Mouse (Mus musculus): ENCODE measurements at regions not wholly inside any gene's neighbourhood (a gene's known extent, or its start where the extent isn't known, plus 50 kb on each side); places are given as distances from the start of the nearest gene placed in this dataset.
"Not testable (repeated sequence)": the region's sequence is repeated elsewhere in the genome, so short reads cannot be mapped to it uniquely, and the experiment has no call there.

DNA sequence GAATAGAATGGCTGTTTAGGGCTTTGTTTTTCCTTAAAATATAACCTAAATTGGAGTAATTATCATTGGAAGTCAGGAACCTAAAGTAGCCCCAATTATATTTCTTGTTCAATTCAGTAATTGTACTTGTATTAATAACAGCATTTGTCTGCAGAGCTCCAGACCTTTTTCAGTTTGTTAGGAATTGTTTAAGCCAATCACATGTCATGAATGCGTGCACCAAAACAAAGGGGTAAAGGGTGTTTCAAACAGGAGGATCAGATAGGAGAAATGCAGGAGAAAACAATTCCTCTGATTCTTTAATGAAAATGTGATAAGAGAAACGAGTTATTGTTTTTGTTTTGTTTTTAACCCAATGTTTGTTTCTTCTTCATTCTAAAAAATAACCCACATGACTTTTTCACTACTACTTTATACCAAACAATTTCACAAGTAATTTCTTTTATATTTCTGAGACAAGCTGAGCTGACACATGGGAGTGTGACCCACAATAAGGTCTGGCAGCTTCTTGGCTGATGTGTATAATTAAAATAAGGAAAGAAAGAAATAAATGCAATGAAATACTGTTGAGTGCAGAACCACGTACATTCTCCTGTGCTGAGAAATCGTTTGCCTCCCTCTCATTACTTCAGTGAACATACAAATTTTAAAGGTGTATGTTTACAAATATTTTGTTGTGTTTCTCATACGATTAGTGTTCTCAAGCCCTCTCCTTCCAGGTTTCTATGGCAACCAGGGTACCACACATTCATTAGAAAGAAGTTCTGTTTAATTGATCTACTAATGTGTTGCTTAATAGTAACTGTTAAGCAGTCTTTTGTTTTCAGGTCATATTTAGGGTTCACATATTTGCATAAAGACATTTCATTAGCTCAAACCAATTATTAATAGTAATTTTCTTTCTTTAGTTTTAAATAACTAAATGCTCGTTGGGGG is 397.7 kb downstream of the Isl1 start:
- DNase-seq (ENCODE audit: low spot score), result no peak

DNA sequence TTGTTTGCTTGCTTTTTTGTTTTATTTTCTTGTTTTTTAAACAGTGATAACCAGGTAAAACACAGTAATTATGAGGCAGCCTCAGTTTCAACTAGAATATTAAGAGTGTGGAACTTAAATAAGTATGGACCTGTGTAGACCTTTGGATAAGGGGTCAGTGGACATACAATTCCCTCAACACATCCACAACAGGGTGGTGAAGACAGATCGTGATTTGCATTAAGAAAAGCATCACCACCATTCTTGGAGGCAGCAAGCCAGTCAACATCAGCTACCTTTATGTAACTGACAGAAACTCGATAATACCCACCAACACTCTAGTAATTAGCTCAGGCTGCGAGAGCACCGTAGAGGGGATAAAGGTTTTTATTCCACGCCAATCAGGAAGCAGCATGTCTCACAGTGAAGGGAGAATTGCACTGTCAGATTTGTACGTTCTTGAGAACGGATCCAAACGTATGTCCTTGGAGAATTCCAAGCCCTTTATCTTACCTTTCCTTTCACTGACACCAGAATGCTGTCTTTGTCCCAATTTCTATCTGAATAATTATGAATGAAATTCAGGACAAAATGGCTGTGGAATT is 398.5 kb downstream of the Isl1 start:
- no peak for DNase-seq (ENCODE audit: low spot score)

DNA sequence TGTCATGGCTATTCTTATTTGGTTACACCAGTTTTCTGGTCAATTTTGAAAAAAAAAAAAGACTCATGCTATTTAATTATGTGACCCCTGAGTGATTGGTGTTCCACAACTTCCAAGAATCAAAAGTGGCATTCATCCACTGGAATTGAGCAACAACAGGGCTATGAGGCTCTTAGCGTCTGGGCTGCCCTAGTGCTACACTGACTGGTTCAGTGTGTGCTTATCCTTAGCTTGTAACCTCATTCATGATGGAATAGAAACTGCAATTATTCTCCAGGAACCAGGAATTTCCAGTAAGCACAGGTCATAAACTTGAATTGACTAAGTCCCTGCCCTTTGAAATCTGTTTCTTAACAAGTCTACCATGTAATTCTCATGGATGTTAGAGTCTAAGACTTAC is 428.9 kb downstream of the Isl1 start:
- no peak for DNase-seq (ENCODE audit: low spot score)

DNA sequence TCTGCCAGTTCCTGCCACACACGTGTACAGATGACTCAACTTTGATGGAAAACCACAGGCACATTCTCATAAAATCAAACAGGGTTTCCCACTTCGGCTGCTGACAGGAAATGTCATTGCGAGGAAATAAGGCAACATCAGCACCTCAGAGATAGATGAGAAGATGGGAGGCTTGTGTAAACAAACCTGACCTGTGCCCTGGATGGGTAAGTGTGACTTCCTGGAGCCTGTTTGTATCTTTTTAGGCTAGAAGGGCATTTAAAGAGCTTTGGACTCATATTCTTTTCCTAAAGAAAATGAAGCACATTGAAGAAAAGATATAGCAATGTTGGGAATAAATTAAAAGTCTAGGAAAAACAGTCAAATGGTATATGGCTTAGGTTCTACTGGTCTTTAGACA is 449.0 kb downstream of the Isl1 start:
- DNase-seq (ENCODE audit: low spot score), result no peak

DNA sequence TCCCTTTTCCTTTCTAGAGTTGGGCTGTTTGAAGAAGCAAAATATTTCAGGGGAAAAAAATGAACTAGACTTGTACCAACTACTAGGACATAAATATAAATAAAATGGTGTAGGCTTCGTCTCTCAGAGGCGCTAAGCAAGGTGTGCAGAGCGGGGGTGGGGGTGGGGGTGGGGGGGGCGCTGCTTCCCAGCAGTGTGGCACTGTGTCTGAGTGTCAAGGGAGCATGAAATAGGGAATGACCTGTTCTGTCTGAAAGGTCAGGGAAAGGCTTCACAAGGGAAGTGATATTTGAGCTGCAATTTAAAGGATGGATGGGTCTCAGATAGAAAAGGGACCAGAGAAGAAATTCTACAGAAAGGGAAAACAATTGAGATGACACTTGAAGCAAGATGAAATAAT is 452.9 kb downstream of the Isl1 start:
- no peak for DNase-seq (ENCODE audit: low spot score)

DNA sequence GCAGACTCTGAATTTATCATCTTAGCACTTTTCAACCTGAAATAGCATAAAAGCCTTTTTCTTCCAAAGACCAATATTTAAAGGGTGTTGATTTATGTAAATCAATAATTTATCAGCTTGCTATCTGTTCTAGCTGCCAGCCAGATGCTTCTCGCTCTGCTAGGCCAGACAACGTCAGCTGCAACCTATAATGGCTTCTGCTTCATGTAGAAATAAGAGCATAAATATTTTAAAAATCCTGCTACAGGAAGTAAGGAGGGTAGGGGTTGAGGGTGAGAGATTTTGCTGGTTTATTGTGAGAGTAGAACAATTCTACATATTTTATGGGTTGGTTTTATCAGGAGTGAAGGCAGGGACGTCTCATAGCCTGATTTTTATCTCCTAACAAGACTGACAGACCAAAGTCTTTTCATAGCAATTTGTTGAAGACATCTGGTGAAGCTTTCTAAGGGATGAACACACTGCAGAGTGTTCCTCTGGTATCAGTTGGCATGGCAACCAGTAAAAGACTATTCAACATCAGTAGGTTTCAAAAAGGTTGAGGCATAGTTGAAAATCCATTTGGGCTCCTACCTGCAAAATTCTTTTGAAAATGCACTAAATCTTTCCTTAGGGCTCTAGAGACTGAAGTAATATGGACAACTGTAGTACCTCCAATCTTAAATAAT is 456.7 kb downstream of the Isl1 start:
- peak; percentile 6 for DNase-seq (ENCODE audit: low spot score)

DNA sequence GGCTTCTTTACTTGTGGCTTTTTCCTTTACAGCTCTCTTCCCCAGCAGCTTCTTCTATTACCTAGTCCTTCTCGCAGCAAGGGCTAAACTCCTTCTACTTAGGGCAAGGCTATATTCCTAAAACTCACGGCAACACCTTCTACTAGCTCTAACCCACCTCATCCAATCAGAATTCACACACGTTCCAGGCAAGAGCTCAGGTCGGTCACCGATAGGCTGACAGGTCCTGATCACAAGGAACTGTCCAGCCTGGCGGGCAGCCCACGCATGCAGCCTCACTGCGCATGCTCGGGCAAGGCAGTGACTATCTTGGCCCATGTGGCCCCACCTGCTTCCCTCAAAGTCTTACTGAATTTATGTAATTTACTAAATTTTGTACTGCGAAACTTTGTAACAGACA is 466.4 kb downstream of the Isl1 start:
- DNase-seq (ENCODE audit: low spot score), result no peak

DNA sequence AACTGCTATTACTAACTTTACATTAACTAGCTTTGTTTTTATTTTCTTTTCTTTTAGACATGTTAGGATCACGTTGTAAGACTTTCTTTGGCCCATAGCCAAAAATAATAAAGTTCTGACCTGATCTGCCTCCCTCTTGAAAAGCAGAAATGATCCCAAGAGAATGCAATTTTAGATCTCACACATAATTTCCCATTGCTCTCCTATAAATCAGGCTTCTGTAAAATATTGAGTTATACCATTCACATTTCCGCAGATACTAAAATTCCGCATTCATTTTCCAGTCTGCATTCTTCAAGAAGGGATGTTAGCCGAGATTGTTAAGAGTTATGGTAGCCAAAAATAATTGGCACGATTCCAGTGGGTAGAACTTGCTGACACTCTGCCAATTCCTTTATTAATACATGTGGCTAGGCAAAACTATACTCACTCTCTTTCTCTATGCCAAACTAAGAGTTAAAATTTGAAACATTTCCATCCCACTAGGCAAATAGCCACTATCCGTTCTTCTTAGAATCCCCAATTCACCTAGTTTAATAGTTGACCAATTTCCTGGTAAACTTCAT is 473.2 kb downstream of the Isl1 start:
- DNase-seq (ENCODE audit: low spot score), result no peak

DNA sequence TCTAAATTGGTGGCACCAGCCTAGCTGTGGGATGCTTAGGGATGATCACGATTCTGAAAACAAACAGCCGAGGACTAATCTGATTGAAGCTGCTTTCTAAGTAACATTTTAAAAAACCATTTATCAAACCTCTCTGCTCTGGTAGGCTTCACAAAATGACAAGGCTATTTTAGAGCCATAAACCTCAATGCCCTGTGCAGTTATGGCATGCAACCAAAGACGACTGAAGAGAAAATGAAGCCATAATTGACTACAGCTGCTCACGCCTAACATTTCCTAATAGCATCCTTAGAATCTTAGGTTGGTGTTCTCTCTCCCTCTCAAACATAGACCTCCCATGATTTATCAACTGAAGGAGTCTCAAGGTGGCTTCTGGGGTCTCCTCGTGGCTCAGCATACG is 484.3 kb downstream of the Isl1 start:
- no peak for DNase-seq (ENCODE audit: low spot score)

DNA sequence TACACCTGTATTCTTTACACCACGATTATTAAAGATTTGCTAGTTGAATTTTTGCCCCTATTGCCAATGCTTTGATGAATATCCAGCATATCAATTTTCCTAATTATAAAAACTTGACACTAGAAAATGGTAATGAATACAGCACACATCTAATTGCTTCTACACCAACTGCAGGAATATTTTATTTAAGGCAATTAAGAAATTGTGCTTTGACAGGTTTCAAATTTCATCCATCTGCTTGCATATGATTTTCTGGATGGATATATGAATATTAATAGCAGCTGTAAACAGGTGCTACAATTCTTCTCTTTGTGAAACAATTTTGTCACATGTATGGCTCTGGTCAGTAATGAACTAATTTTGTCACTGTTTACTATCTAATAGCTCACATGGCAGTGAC is 487.0 kb downstream of the Isl1 start:
- DNase-seq (ENCODE audit: low spot score), result no peak

DNA sequence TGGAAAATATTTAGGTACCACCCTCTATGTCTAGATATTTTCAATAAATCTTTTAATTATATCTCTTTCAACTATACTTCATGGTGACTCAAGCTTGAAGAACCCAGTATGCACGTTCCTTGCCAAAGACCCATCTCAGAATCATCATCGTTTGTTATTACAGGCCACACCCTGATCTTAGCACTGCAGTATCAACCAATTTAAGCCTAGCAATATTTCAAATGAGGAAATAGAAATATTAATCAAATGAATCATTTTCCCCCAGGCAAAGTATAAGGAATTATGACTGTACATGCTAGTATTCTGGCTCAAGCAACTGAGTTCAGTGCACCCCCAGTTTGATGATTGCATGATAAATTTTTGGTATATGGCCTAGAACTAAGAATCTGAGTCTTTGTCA is 495.3 kb downstream of the Isl1 start:
- DNase-seq (ENCODE audit: low spot score), result no peak

DNA sequence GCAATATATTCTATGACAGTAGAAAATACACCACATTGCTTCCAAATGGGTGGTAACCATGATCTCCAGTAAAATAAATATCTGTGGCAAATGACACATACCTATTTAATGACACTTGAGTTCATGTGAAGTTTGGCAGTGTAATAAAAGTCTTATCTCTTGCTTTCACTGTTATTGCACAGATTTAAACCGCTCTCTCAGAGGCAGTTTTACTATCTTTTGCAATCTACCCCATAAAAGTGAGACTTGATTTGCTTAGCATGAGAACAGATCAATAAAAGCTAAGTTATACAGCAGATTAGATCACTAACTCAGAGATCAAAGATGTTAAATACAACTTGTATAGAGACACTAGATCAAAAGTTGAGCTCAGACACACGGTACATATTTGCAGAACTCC is 510.2 kb downstream of the Isl1 start:
- DNase-seq (ENCODE audit: low spot score), result no peak

DNA sequence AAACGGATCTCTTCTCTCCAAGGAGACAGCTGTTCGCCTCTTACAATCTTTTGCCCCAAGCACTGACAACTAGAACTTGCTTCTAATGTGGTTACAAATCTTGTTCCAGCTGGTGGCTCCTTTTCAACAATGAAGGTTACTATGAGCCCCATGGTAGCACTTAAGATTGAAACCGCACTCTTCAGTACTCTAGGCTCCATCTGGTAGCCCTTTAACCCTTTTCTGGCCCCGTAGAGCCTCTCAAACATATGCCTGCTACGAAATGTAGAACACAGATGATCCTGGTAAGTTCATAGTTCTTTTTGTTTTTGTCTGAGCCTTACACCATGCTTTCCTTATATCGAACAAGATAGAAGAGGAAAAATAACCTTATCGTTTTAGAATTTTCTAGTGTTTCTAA is 558.2 kb downstream of the Isl1 start:
- DNase-seq (ENCODE audit: low spot score), result no peak

DNA sequence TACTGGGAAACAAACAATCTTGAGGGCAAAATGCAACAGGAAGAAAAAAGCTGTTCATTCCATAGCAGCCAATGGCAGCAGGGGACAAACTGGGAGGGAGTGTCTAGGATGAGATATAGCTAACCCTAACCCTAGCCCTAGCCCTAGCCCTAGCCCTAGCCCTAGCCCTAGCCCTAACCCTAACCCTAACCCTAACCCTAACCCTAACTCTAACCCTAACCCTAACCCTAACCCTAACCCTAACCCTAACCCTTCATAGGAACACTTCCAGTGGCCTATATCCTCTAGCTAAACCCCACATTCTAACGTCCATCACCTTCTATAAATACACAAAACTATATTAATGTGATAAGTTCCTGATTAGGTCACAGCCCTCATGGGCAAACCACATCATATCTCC is 567.4 kb downstream of the Isl1 start:
- not testable (repeated sequence) for DNase-seq (ENCODE audit: low spot score)

DNA sequence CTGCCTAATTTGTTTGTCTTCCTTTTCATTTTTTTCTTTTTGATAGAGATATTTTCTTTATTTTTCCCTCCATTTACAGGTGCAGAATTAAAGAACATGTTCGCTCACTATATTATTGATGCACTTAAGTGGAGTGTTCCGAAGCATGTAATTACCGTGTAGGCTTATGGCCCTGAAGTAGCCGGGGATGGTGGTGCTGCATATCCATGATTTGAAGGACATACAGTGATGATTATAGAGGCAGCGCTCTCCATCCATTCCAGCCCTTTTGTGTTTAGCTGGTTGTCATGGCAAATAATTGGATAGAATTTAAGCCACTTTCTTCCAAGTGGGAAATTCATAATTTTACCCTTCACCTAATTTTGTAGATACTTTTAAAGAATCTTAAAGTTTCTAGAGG is 581.5 kb downstream of the Isl1 start:
- DNase-seq (ENCODE audit: low spot score), result no peak

DNA sequence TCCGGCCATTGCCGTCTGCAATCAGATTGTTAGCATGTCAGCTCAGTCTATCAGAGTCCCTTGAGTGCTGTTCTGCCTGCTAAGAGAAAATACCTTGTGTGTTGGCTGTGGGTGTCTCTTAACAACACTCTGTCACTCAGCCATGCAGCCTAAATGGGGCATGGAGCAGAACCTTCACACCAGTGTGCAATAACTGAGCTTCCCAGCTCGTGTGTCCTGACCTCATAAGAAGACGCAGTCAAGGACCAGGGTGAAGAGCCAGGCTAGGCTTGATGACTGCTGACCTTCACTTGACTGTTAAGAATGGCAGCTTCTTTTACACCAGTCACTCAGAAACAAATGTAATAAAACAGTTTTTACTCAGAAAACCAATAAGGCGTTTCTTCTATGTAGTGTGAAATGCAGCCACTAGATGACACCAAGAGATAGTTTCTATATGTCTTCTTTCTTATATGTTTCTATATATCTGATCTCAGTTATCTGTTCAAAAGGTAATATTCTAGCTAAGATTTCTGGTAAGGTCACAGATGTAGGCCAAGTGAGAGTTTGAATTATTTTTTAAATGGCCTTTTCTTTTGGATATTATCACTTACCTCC is 584.0 kb downstream of the Isl1 start:
- DNase-seq (ENCODE audit: low spot score), result no peak

DNA sequence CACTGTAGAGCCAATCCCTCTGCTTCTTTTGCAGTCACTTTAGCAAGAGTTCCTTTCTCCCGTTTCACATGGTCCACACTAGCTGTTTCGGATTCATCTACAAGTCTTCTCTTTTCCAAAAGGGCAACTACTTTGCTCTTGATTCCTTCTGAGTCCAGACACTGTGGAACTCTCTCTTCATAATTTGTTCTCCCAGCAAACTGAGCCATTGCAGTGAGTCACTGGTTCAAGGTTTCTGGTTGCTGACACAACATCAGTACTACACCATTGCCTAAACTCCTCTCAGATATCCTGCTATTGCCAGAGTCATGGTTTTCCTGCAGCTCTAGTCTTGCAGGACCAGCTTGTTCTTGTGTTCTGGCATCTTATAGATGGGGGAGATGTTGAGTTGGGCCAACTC is 590.2 kb downstream of the Isl1 start:
- no peak for DNase-seq (ENCODE audit: low spot score)

DNA sequence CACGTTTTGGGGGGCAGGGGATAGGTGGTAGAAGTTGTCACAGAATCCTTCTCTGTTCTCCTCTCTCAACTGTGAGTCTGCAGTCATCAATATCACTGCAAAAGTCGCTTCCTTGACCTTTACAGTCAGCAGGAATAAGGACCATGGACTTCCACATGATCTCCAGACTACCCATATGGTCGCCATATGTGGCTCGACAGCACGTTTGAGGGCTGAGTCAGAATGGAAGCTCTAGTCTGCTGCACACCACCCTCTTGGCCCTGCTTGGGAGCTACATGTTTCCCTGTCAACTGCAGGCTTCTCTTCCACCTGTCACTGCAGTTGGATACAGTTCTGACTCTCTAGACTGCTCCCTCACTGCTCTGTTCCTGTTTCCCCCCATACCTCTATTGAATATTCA is 590.6 kb downstream of the Isl1 start:
- no peak for DNase-seq (ENCODE audit: low spot score)

DNA sequence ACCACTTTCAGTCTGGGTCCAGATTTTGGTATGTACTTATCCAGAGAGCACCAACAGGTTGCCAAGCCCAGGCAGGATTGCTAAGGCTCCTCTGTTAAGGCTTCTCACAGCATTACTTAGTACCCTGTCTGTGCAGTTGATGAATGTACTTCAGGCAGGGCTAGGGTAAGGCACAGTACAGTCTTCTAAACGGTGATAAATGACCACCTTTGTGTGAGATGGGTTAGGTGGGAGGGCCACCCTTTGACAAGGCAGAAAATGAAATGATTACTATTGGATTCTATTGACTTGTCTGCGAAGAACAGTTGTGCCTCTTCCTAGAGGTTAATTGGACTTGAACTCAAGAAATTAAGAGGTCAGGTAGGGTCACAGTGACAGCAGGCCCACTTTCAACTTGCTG is 594.4 kb upstream of the Itga1 start:
- DNase-seq (ENCODE audit: low spot score), result no peak

DNA sequence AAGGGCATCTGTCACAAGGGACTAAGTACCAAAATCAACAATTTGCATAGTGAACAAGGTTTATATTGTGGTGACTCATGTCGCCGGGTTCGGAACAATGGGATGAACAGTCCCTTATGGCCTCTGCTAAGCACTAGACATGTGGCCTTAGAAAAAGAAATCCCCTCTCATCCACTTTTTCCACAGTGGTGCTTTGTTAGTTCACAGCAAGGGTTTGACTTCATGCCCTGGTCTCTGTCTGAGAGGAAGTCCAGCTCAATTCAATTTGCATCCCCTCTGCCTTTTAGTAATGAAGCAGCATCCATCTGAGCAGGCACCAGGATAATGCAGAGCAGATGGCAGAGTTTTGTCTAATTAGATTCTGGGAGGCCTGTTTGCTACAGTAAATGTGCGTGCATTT is 585.7 kb upstream of the Itga1 start:
- no peak for DNase-seq (ENCODE audit: low spot score)

DNA sequence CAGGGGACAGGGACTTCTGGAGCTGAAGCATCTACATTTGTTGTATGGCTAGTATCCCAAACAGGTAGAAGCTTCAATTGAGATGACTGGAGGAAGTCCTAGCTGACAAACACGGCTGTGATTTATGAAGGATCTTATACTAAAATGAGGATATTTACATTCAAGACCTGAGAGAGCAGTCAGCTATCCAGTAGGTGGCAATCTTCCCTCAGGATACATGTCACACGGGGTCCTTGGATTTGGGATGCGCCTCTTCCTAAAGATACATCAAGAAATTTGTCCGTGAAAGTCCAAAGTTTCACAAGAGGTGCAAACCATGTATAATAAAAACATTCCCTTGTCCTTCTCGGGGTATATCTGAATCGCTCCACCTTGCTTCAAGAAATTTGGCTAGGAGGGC is 577.8 kb upstream of the Itga1 start:
- DNase-seq (ENCODE audit: low spot score), result no peak

DNA sequence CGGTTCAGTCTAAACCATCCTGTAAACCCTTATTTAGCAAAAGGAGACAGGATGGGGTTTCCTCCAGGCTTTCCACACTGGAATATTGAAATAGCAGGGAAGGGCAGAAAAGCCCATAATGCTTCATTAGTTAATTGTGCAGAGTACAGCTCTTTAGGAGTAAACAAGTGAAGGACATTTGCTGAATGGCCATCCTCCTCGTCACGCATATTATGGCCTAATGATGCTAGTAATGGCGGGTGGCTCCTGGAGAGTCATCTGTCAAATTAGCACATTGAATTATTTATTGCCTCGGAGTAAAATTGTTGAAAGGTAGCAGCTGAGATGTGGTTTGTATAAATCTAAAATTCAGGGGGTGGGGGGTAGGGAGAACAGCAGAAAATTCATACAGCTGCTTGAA is 575.1 kb upstream of the Itga1 start:
- DNase-seq (ENCODE audit: low spot score), result no peak

DNA sequence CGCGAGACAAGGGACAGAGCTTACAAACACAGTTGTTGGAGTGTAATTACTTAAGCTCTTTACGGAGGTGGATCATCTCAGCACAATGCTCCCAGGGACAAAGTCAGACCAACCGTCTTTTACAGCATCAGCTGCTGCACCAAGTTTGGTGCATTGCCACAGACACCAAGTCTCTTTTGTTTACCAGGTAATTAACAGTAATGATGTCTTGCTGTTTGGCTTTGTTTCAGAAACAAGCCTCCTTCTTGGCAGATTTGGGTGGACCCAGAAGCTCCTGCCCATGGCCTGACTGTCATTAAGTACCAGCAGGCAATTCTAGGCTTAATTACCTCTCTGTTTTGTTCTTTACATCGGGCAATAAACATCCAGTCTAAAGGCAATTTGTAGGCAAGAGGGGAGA is 572.0 kb upstream of the Itga1 start:
- DNase-seq (ENCODE audit: low spot score), result no peak

All from layer of hippocampus, adult 9-10 months (tissue).